Comparison of ENCODE assay signal across 8 mouse cellular contexts in genomic region chr10:78018797-78019203, GRCm38 (mm10). TPM values are rescaled to one million over a fixed set of nuclear protein-coding genes. Genes with fewer than 3 reads are reported as not detected.
A peak's percentile ranks its signal among the peaks of the same experiment; 100 is the strongest.
DNase-seq lines count a peak whose midpoint lies in the region; ATAC-seq and TF ChIP-seq lines count a peak whose summit lies in the region.

No protein-coding gene starts in this region.

- WGBS in intestine, embryonic 15.5 days: 17% methylated on average over 19 of the region's 19 CpGs
- WGBS in limb, embryonic 15.5 days: 17% methylated on average over 19 of the region's 19 CpGs
- 16% methylated on average over 19 of the region's 19 CpGs for WGBS in midbrain, postnatal 0 days

- intact Hi-C loops in gastrocnemius, postnatal 14 days (cut with DNase I; ENCODE audit: low total_unique reads): no loop called here

- no peak overlapping the region for H3K27ac ChIP-seq in cortical plate, adult 2 months (ENCODE audit: insufficient read depth, low read length)
- H3K27ac ChIP-seq in intestine, embryonic 15.5 days: no peak overlapping the region
- H3K27ac ChIP-seq in limb, embryonic 15.5 days: no peak overlapping the region
- no peak overlapping the region for H3K27ac ChIP-seq in midbrain, postnatal 0 days (ENCODE audit: low read depth, low read length)

- peak overlapping the region; percentile 69 for H3K4me2 ChIP-seq in intestine, embryonic 15.5 days (replicated peaks)
- peak overlapping the region; percentile 56 for H3K4me2 ChIP-seq in limb, embryonic 15.5 days
- H3K4me2 ChIP-seq in midbrain, postnatal 0 days (ENCODE audit: low read depth, low read length, poor library complexity, severe bottlenecking): peak overlapping the region; percentile 58

- H3K4me1 ChIP-seq in cortical plate, adult 2 months (ENCODE audit: control insufficient read depth, insufficient read depth, low read length): no peaks in the 10 kb centered on the region
- H3K4me1 ChIP-seq in intestine, embryonic 15.5 days (replicated peaks): no peaks in the 10 kb centered on the region
- peaks cover 2% of the 10 kb centered on the region; the same call in 1 of the 2 replicates for H3K4me1 ChIP-seq in limb, embryonic 15.5 days
- H3K4me1 ChIP-seq in midbrain, postnatal 0 days (ENCODE audit: insufficient read depth, low read length): no peaks in the 10 kb centered on the region

- no peaks in the 10 kb centered on the region for H3K36me3 ChIP-seq in intestine, embryonic 15.5 days
- no peaks in the 10 kb centered on the region for H3K36me3 ChIP-seq in limb, embryonic 15.5 days
- H3K36me3 ChIP-seq in midbrain, postnatal 0 days (ENCODE audit: insufficient read depth, low read length): no peaks in the 10 kb centered on the region

- no peaks in the 10 kb centered on the region; the same call in 1 of the 2 replicates for H3K27me3 ChIP-seq in intestine, embryonic 15.5 days (replicated peaks)
- no peaks in the 10 kb centered on the region for H3K27me3 ChIP-seq in limb, embryonic 15.5 days
- no peaks in the 10 kb centered on the region for H3K27me3 ChIP-seq in midbrain, postnatal 0 days (ENCODE audit: insufficient read depth, low read length)

- no peak overlapping the region for H3K9ac ChIP-seq in intestine, embryonic 15.5 days
- H3K9ac ChIP-seq in limb, embryonic 15.5 days: no peak overlapping the region
- H3K9ac ChIP-seq in midbrain, postnatal 0 days (replicated peaks; ENCODE audit: low read length, poor library complexity, severe bottlenecking): 0 out of 2 replicates have a peak overlapping the region, but pooled peaks have one; percentile 46

- no peak for TF ChIP-seq POLR2A in cortical plate, adult 2 months (IDR thresholded peaks at IDR 0.05; ENCODE audit: extremely low read depth, insufficient read depth, low read length)

- peak; percentile 86 for ATAC-seq in intestine, embryonic 15.5 days
- 0 out of 2 replicates have a peak, but pooled peaks have one; percentile 69 for ATAC-seq in limb, embryonic 15.5 days (ENCODE audit: insufficient number of reproducible peaks, low FRiP score, low TSS enrichment, low read depth)
- peak; percentile 77 for ATAC-seq in midbrain, postnatal 0 days (ENCODE audit: low FRiP score)

- no peak overlapping the region for H3K4me3 ChIP-seq in cortical plate, adult 2 months (ENCODE audit: insufficient read depth, low read length)
- peak overlapping the region; percentile 19 for H3K4me3 ChIP-seq in intestine, embryonic 15.5 days (replicated peaks)
- H3K4me3 ChIP-seq in limb, embryonic 15.5 days: peak overlapping the region; percentile 30
- H3K4me3 ChIP-seq in midbrain, postnatal 0 days (ENCODE audit: low read depth, low read length): peak overlapping the region; percentile 25; the same call in 1 of the 2 replicates

- TF ChIP-seq CTCF in cortical plate, adult 2 months (IDR thresholded peaks at IDR 0.05; ENCODE audit: extremely low read depth, insufficient read depth, low read length): peak; percentile 86
- TF ChIP-seq CTCF in midbrain, postnatal 0 days (IDR thresholded peaks at IDR 0.05): peak; percentile 98

- H3K9me3 ChIP-seq in intestine, embryonic 15.5 days: no peaks in the 10 kb centered on the region
- H3K9me3 ChIP-seq in limb, embryonic 15.5 days: no peaks in the 10 kb centered on the region
- H3K9me3 ChIP-seq in midbrain, postnatal 0 days (ENCODE audit: low read length): no peaks in the 10 kb centered on the region

- DNase-seq in layer of hippocampus, adult 11-12 months (ENCODE audit: low spot score): peak; percentile 74
- no peak for DNase-seq in layer of hippocampus, adult 9-10 months (ENCODE audit: low spot score)
- DNase-seq in gastrocnemius, postnatal 14 days: peak; percentile 78
- peak; percentile 89 for DNase-seq in midbrain, postnatal 0 days (ENCODE audit: low spot score)
- peak; percentile 59 to 77 for DNase-seq in spleen, postnatal 14 days (ENCODE audit: low spot score in 2 of 2)

RNA-seq across cellular contexts. Expression of gene Pfkl, which starts 8.9 kb away (rescaled TPM):
- polyA plus RNA-seq in cortical plate, adult 2 months (2012; rRNA removed): 158 and 186 TPM in 2 replicates
- total RNA-seq in gastrocnemius, postnatal 14 days (2021): 1 to 10 TPM; 9.0 to 9.3 TPM
- polyA plus RNA-seq in intestine, embryonic 15.5 days (2015; fragmentation: Nextera tagmentation; extraction: Ambion mirVana): 252 and 254 TPM in 2 replicates
- 164 and 168 TPM in 2 replicates for polyA plus RNA-seq in limb, embryonic 15.5 days (2015; fragmentation: Nextera tagmentation; extraction: Ambion mirVana)
- 165 and 166 TPM in 2 replicates for total RNA-seq in midbrain, postnatal 0 days (2014; rRNA removed)
- 98.5 and 104 TPM in 2 replicates for polyA plus RNA-seq in midbrain, postnatal 0 days (2015; fragmentation: Nextera tagmentation; extraction: Ambion mirVana)

RNA-seq across cellular contexts. Expression of gene Dnmt3l, which starts 22.9 kb away (rescaled TPM):
- polyA plus RNA-seq in cortical plate, adult 2 months (2012; rRNA removed): 0.13 and 0.38 TPM in 2 replicates
- not detected for total RNA-seq in gastrocnemius, postnatal 14 days (2021)
- 0.11 and 0.31 TPM in 2 replicates for polyA plus RNA-seq in intestine, embryonic 15.5 days (2015; fragmentation: Nextera tagmentation; extraction: Ambion mirVana)
- polyA plus RNA-seq in limb, embryonic 15.5 days (2015; fragmentation: Nextera tagmentation; extraction: Ambion mirVana): 0.58 TPM in 2 replicates
- not detected in 2 replicates for total RNA-seq in midbrain, postnatal 0 days (2014; rRNA removed)
- polyA plus RNA-seq in midbrain, postnatal 0 days (2015; fragmentation: Nextera tagmentation; extraction: Ambion mirVana): not detected in 2 replicates

RNA-seq across cellular contexts. Expression of gene Aire, which starts 24.6 kb away (rescaled TPM):
- 0.32 and 0.65 TPM in 2 replicates for polyA plus RNA-seq in cortical plate, adult 2 months (2012; rRNA removed)
- not detected for total RNA-seq in gastrocnemius, postnatal 14 days (2021)
- polyA plus RNA-seq in intestine, embryonic 15.5 days (2015; fragmentation: Nextera tagmentation; extraction: Ambion mirVana): 0.15 and 0.28 TPM in 2 replicates
- 0.28 and 0.29 TPM in 2 replicates for polyA plus RNA-seq in limb, embryonic 15.5 days (2015; fragmentation: Nextera tagmentation; extraction: Ambion mirVana)
- total RNA-seq in midbrain, postnatal 0 days (2014; rRNA removed): 0.16 and 0.33 TPM in 2 replicates
- 0.20 and 0.31 TPM in 2 replicates for polyA plus RNA-seq in midbrain, postnatal 0 days (2015; fragmentation: Nextera tagmentation; extraction: Ambion mirVana)

RNA-seq across cellular contexts. Expression of gene 1810043G02Rik, which starts 40.5 kb away (rescaled TPM):
- 74.0 and 74.4 TPM in 2 replicates for polyA plus RNA-seq in cortical plate, adult 2 months (2012; rRNA removed)
- total RNA-seq in gastrocnemius, postnatal 14 days (2021): 1 to 10 TPM; 3.7 to 4.6 TPM
- 17.3 and 17.5 TPM in 2 replicates for polyA plus RNA-seq in intestine, embryonic 15.5 days (2015; fragmentation: Nextera tagmentation; extraction: Ambion mirVana)
- 23.7 and 24.2 TPM in 2 replicates for polyA plus RNA-seq in limb, embryonic 15.5 days (2015; fragmentation: Nextera tagmentation; extraction: Ambion mirVana)
- 60.0 and 61.7 TPM in 2 replicates for total RNA-seq in midbrain, postnatal 0 days (2014; rRNA removed)
- 66.2 and 72.6 TPM in 2 replicates for polyA plus RNA-seq in midbrain, postnatal 0 days (2015; fragmentation: Nextera tagmentation; extraction: Ambion mirVana)

RNA-seq across cellular contexts. Expression of gene Trpm2, which starts 48.4 kb away (rescaled TPM):
- 30.8 and 32.0 TPM in 2 replicates for polyA plus RNA-seq in cortical plate, adult 2 months (2012; rRNA removed)
- total RNA-seq in gastrocnemius, postnatal 14 days (2021): under 1 TPM; 0.04 to 0.33 TPM
- polyA plus RNA-seq in intestine, embryonic 15.5 days (2015; fragmentation: Nextera tagmentation; extraction: Ambion mirVana): 1.1 and 1.2 TPM in 2 replicates
- 0.50 and 0.51 TPM in 2 replicates for polyA plus RNA-seq in limb, embryonic 15.5 days (2015; fragmentation: Nextera tagmentation; extraction: Ambion mirVana)
- total RNA-seq in midbrain, postnatal 0 days (2014; rRNA removed): 7.3 and 12.5 TPM in 2 replicates
- polyA plus RNA-seq in midbrain, postnatal 0 days (2015; fragmentation: Nextera tagmentation; extraction: Ambion mirVana): 5.6 and 8.0 TPM in 2 replicates
